Mouse (Mus musculus): ENCODE results near the gene Pwwp2b. TPM values are rescaled to one million over a fixed set of nuclear protein-coding genes. Genes with fewer than 3 reads are reported as not detected.

Gene Pwwp2b
- polyA plus RNA-seq, 1 experiment from 2014 or later: 4.2 TPM

DNA sequence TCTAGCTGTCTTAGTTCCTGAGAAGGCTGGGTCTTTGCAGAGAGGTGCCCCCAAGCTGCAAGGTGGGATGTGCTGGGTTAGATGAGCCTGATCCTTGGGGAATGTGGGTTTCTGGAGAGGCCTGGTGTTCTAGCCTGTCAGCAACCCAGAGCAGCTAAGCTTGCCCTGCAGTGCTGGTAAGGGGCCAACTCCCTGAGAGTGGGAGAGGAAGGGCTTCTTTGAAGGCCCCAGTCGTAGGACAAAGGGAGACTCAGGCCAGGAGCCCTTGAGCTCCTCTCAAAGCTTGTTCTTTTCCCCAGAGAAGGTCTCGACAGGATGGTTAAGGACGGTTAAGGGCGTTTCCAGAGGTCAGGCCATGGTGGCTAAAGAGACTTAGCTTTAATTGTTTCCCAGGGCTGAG lies 16.1 kb downstream of the Pwwp2b start:
- ATAC-seq (replicated peaks; ENCODE audit: low FRiP score) (no peak), DNase-seq (ENCODE audit: low spot score) (no peak)
- no peaks in the 10 kb centered on the region for H3K27me3 ChIP-seq (ENCODE audit: control insufficient read depth, insufficient read depth, low read length)
- no peak overlapping the region for H3K4me3 ChIP-seq (ENCODE audit: low read depth, low read length)
- H3K9me3 ChIP-seq (ENCODE audit: control insufficient read depth, low read length): no peaks in the 10 kb centered on the region
- no peak overlapping the region for H3K27ac ChIP-seq (ENCODE audit: low read depth, low read length)
- no peak overlapping the region for H3K4me2 ChIP-seq (ENCODE audit: low read depth, low read length, severe bottlenecking)
- WGBS: 35% methylated on average over 4 of the region's 4 CpGs
- no peaks in the 10 kb centered on the region for H3K36me3 ChIP-seq (ENCODE audit: control insufficient read depth, insufficient read depth, low read length)
- no peaks in the 10 kb centered on the region for H3K4me1 ChIP-seq (replicated peaks; ENCODE audit: control insufficient read depth, insufficient read depth, low read length)
- H3K9ac ChIP-seq (ENCODE audit: low read length): no peak overlapping the region

DNA sequence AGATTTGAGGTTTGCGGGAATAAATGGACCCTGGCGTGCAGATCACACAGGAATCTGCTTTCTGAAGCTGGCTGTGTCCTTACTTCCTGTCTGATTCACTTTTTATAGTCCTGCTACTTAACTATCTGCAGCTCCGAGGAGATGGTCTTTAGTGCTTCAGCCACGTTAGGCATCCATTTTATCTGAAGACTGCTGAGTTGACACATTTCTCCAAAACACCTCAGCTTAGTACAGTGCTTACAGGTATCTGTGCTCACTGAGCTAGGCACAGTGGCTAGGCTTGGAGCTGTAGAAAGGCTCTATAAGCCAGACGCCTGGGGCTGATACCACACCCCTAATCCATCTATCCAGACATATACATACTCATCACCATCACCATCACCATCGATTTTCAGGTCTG lies 17.4 kb downstream of the Pwwp2b start:
- H3K27ac ChIP-seq (ENCODE audit: low read depth, low read length): no peak overlapping the region
- no peak overlapping the region for H3K4me3 ChIP-seq (ENCODE audit: low read depth, low read length)
- no peak overlapping the region for H3K4me2 ChIP-seq (ENCODE audit: low read depth, low read length, severe bottlenecking)
- no peak overlapping the region for H3K9ac ChIP-seq (ENCODE audit: low read length)
- no peaks in the 10 kb centered on the region for H3K36me3 ChIP-seq (ENCODE audit: control insufficient read depth, insufficient read depth, low read length)
- ATAC-seq (replicated peaks; ENCODE audit: low FRiP score): no peak
- 79% methylated on average over 6 of the region's 6 CpGs for WGBS
- no peaks in the 10 kb centered on the region for H3K4me1 ChIP-seq (replicated peaks; ENCODE audit: control insufficient read depth, insufficient read depth, low read length)
- no peaks in the 10 kb centered on the region for H3K27me3 ChIP-seq (ENCODE audit: control insufficient read depth, insufficient read depth, low read length)
- DNase-seq (ENCODE audit: low spot score): no peak
- H3K9me3 ChIP-seq (ENCODE audit: control insufficient read depth, low read length): no peaks in the 10 kb centered on the region

GRCm38 (mm10) chr7:139266431-139266830 lies 18.1 kb downstream of the Pwwp2b start:
- no peak for ATAC-seq (replicated peaks; ENCODE audit: low FRiP score)
- Histone ChIP-seq H3K9me3 (ENCODE audit: control insufficient read depth, low read length) (no peaks in the 10 kb centered on the region), H3K36me3 (ENCODE audit: control insufficient read depth, insufficient read depth, low read length) (no peaks in the 10 kb centered on the region), H3K9ac (ENCODE audit: low read length) (no peak overlapping the region), H3K27ac (ENCODE audit: low read depth, low read length) (no peak overlapping the region), H3K27me3 (ENCODE audit: control insufficient read depth, insufficient read depth, low read length) (no peaks in the 10 kb centered on the region), H3K4me3 (ENCODE audit: low read depth, low read length) (no peak overlapping the region), H3K4me2 (ENCODE audit: low read depth, low read length, severe bottlenecking) (no peak overlapping the region), H3K4me1 (replicated peaks; ENCODE audit: control insufficient read depth, insufficient read depth, low read length) (no peaks in the 10 kb centered on the region)
- WGBS: 86% methylated on average over 6 of the region's 6 CpGs
- DNase-seq (ENCODE audit: low spot score): no peak

DNA sequence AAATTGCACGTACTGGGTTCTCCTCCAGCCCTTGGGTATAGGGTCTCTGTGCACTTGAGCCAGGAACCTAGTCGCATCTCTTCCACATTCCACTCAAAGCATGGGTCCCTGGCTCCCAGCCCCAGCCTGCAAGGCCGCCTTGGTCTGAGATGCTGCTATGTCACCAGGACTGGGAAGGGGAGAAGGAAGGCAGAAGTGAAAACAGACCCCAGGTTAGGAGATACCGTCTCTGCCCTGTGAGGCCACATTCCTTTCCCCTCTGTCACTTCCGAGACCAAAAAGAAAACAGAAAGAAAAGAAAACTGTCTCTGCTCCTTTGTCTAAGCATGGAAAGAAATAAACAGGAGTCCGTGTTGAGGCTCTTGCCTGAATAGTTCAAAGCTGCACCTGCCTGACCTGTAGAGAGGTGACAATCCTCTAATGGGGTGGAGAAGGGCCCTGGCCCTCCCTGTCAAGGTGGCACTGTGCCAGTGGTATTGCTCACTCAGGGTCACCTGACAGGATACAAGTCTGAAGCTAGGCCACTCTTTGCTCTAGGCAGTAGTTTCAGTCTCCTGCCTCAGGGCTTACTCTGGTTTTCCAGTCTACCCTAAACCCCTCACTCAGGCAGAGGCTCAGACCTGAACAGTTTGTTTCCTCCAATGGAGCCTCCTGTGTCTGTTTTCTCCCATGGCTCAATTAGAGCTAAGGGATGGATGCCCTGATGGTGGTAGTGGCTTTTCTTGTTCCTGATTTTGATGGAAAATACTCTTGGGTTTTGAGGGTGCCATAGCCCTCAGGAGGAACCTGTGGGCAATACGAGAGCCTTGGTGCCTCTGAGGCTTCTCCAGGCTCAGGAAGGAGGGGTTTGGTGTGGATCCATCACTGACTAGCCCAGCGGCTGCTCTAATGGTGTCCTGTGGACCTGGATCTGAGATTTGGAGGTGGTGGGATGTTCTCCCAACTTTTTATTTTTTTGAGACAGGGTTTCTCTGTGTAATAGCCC lies 18.9 kb downstream of the Pwwp2b start:
- H3K4me2 ChIP-seq (ENCODE audit: low read depth, low read length, severe bottlenecking): no peak overlapping the region
- H3K9ac ChIP-seq (ENCODE audit: low read length): no peak overlapping the region
- DNase-seq (ENCODE audit: low spot score) (no peak), ATAC-seq (replicated peaks; ENCODE audit: low FRiP score) (no peak)
- no peaks in the 10 kb centered on the region for H3K27me3 ChIP-seq (ENCODE audit: control insufficient read depth, insufficient read depth, low read length)
- H3K4me1 ChIP-seq (replicated peaks; ENCODE audit: control insufficient read depth, insufficient read depth, low read length): no peaks in the 10 kb centered on the region
- H3K4me3 ChIP-seq (ENCODE audit: low read depth, low read length): no peak overlapping the region
- 77% methylated on average over 8 of the region's 8 CpGs for WGBS
- no peaks in the 10 kb centered on the region for H3K36me3 ChIP-seq (ENCODE audit: control insufficient read depth, insufficient read depth, low read length)
- H3K27ac ChIP-seq (ENCODE audit: low read depth, low read length): no peak overlapping the region
- no peaks in the 10 kb centered on the region for H3K9me3 ChIP-seq (ENCODE audit: control insufficient read depth, low read length)

GRCm38 (mm10) chr7:139270738-139271137 lies 22.5 kb downstream of the Pwwp2b start:
- WGBS: 75% methylated on average over 1 of the region's 1 CpGs
- H3K36me3 ChIP-seq (ENCODE audit: control insufficient read depth, insufficient read depth, low read length): no peaks in the 10 kb centered on the region
- no peak overlapping the region for H3K27ac ChIP-seq (ENCODE audit: low read depth, low read length)
- ATAC-seq (replicated peaks; ENCODE audit: low FRiP score) (no peak), DNase-seq (ENCODE audit: low spot score) (no peak)
- H3K4me1 ChIP-seq (replicated peaks; ENCODE audit: control insufficient read depth, insufficient read depth, low read length): no peaks in the 10 kb centered on the region
- no peaks in the 10 kb centered on the region for H3K27me3 ChIP-seq (ENCODE audit: control insufficient read depth, insufficient read depth, low read length)
- no peaks in the 10 kb centered on the region for H3K9me3 ChIP-seq (ENCODE audit: control insufficient read depth, low read length)
- H3K9ac ChIP-seq (ENCODE audit: low read length): no peak overlapping the region
- H3K4me2 ChIP-seq (ENCODE audit: low read depth, low read length, severe bottlenecking): no peak overlapping the region
- H3K4me3 ChIP-seq (ENCODE audit: low read depth, low read length): no peak overlapping the region

DNA sequence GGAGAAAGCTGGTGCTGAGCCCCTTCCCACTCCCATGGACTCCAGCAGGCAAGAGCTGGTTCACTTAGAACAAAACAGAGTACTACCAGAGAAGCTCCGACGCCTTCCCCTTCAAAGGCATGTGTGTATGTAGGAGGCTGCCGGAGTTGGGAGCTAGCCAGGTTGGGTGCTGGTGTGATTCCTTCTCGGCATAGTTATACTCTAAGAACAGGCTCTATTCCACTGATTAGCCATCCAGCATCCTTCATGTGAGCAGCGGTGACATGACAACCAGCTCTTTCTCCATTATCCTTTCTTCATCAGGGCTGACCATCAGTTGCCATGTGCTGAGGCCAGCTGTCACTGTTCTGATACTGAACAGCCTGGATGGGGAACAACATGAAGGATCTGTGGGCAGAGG lies 23.6 kb downstream of the Pwwp2b start:
- DNase-seq (ENCODE audit: low spot score) (no peak), ATAC-seq (replicated peaks; ENCODE audit: low FRiP score) (no peak)
- 89% methylated on average over 5 of the region's 5 CpGs for WGBS
- Histone ChIP-seq H3K4me3 (ENCODE audit: low read depth, low read length) (no peak overlapping the region), H3K36me3 (ENCODE audit: control insufficient read depth, insufficient read depth, low read length) (no peaks in the 10 kb centered on the region), H3K9me3 (ENCODE audit: control insufficient read depth, low read length) (no peaks in the 10 kb centered on the region), H3K27ac (ENCODE audit: low read depth, low read length) (no peak overlapping the region), H3K9ac (ENCODE audit: low read length) (no peak overlapping the region), H3K4me2 (ENCODE audit: low read depth, low read length, severe bottlenecking) (no peak overlapping the region), H3K27me3 (ENCODE audit: control insufficient read depth, insufficient read depth, low read length) (no peaks in the 10 kb centered on the region), H3K4me1 (replicated peaks; ENCODE audit: control insufficient read depth, insufficient read depth, low read length) (no peaks in the 10 kb centered on the region)

- Histone ChIP-seq H3K9me3 (ENCODE audit: control insufficient read depth, low read length) (no peaks in the 10 kb centered on the region), H3K4me1 (replicated peaks; ENCODE audit: control insufficient read depth, insufficient read depth, low read length) (no peaks in the 10 kb centered on the region), H3K27me3 (ENCODE audit: control insufficient read depth, insufficient read depth, low read length) (no peaks in the 10 kb centered on the region), H3K36me3 (ENCODE audit: control insufficient read depth, insufficient read depth, low read length) (no peaks in the 10 kb centered on the region), H3K4me2 (ENCODE audit: low read depth, low read length, severe bottlenecking) (no peak overlapping the region), H3K9ac (ENCODE audit: low read length) (no peak overlapping the region; the same call in 1 of the 2 replicates), H3K27ac (ENCODE audit: low read depth, low read length) (no peak overlapping the region), H3K4me3 (ENCODE audit: low read depth, low read length) (no peak overlapping the region)
- no peak for DNase-seq (ENCODE audit: low spot score)
- no peak for ATAC-seq (replicated peaks; ENCODE audit: low FRiP score)
- 69% methylated on average over 1 of the region's 1 CpGs for WGBS
Observed at GRCm38 (mm10) chr7:139272639-139273396, 24.5 kb downstream of the Pwwp2b start.

GRCm38 (mm10) chr7:139273397-139273719 lies 25.1 kb downstream of the Pwwp2b start:
- Histone ChIP-seq H3K27ac (ENCODE audit: low read depth, low read length) (no peak overlapping the region), H3K4me3 (ENCODE audit: low read depth, low read length) (no peak overlapping the region), H3K9ac (ENCODE audit: low read length) (no peak overlapping the region), H3K36me3 (ENCODE audit: control insufficient read depth, insufficient read depth, low read length) (no peaks in the 10 kb centered on the region), H3K4me2 (ENCODE audit: low read depth, low read length, severe bottlenecking) (no peak overlapping the region), H3K9me3 (ENCODE audit: control insufficient read depth, low read length) (no peaks in the 10 kb centered on the region), H3K27me3 (ENCODE audit: control insufficient read depth, insufficient read depth, low read length) (no peaks in the 10 kb centered on the region), H3K4me1 (replicated peaks; ENCODE audit: control insufficient read depth, insufficient read depth, low read length) (no peaks in the 10 kb centered on the region)
- WGBS: 94% methylated on average over 2 of the region's 2 CpGs
- DNase-seq (ENCODE audit: low spot score) (no peak), ATAC-seq (replicated peaks; ENCODE audit: low FRiP score) (no peak)

All from forebrain, embryonic 11.5 days (tissue).